Mouse (Mus musculus) right cerebral cortex, postnatal 36 days (tissue): ENCODE results near the gene Arfgap3.
A peak's percentile ranks its signal among the peaks of the same experiment; 100 is the strongest.
"Not testable (repeated sequence)": the region's sequence is repeated elsewhere in the genome, so short reads cannot be mapped to it uniquely, and the experiment has no call there.

Experiments used
- DNase-seq, 2 experiments: peaks; one replicate each; pipeline ENCODE4 v3.0.0; 2022; ENCODE audit warnings: low spot score in 2 of 2, mixed read lengths in 1 of 2

Gene Arfgap3

GRCm38 (mm10) chr15:83293706-83294645 lies 56.1 kb downstream of the Arfgap3 start:
- no peak for DNase-seq

GRCm38 (mm10) chr15:83293144-83293543 lies 56.9 kb downstream of the Arfgap3 start:
- no peak for DNase-seq

- DNase-seq = no peak
Measured at GRCm38 (mm10) chr15:83292261-83293056, 57.6 kb downstream of the Arfgap3 start.

GRCm38 (mm10) chr15:83290899-83291298 lies 59.1 kb downstream of the Arfgap3 start:
- no peak for DNase-seq

GRCm38 (mm10) chr15:83284828-83285227 lies 65.2 kb downstream of the Arfgap3 start:
- DNase-seq = no peak

- DNase-seq = no peak
Measured at GRCm38 (mm10) chr15:83282397-83282796, 67.7 kb downstream of the Arfgap3 start.

GRCm38 (mm10) chr15:83281303-83281702 lies 68.7 kb downstream of the Arfgap3 start:
- DNase-seq = no peak

GRCm38 (mm10) chr15:83278579-83278978 lies 71.5 kb downstream of the Arfgap3 start:
- no peak for DNase-seq

GRCm38 (mm10) chr15:83277451-83277850 lies 72.6 kb downstream of the Arfgap3 start:
- peak; percentile 27 to 70 for DNase-seq

- not testable (repeated sequence) for DNase-seq
Measured at GRCm38 (mm10) chr15:83274237-83274636, 75.8 kb downstream of the Arfgap3 start.

- DNase-seq = no peak
Measured at GRCm38 (mm10) chr15:83273017-83273416, 77.0 kb downstream of the Arfgap3 start.

GRCm38 (mm10) chr15:83271221-83271620 lies 78.8 kb downstream of the Arfgap3 start:
- DNase-seq = not testable (repeated sequence)

GRCm38 (mm10) chr15:83269985-83270384 lies 80.1 kb downstream of the Arfgap3 start:
- DNase-seq = not testable (repeated sequence)

- not testable (repeated sequence) for DNase-seq
Measured at GRCm38 (mm10) chr15:83268428-83268827, 81.6 kb downstream of the Arfgap3 start.

GRCm38 (mm10) chr15:83265269-83265668 lies 84.8 kb downstream of the Arfgap3 start:
- no peak for DNase-seq

GRCm38 (mm10) chr15:83263405-83263804 lies 86.6 kb downstream of the Arfgap3 start:
- no peak for DNase-seq

- DNase-seq = no peak
Measured at GRCm38 (mm10) chr15:83257906-83258305, 92.1 kb downstream of the Arfgap3 start.

- no peak for DNase-seq
Measured at GRCm38 (mm10) chr15:83256491-83256890, 93.6 kb downstream of the Arfgap3 start.

GRCm38 (mm10) chr15:83255944-83256343 lies 94.1 kb downstream of the Arfgap3 start:
- no peak for DNase-seq

GRCm38 (mm10) chr15:83255191-83255782 lies 94.8 kb downstream of the Arfgap3 start:
- no peak for DNase-seq

- DNase-seq = no peak
Measured at GRCm38 (mm10) chr15:83254372-83255070, 95.5 kb downstream of the Arfgap3 start.
